Mouse (Mus musculus) heart, embryonic 13.5 days (tissue): ENCODE measurements around the gene Psd. TPM values are rescaled to one million over a fixed set of nuclear protein-coding genes. Genes with fewer than 3 reads are reported as not detected.
A peak's percentile ranks its signal among the peaks of the same experiment; 100 is the strongest.

ENCODE experiments used
- ATAC-seq: fragments of 200-750 bp; cut with Nextera tagmentation; 2 replicates; pipeline ENCODE4 v1.8.0; 2017; ENCODE audit warnings: moderate TSS enrichment; ENCODE audit not compliant: insufficient number of reproducible peaks, low FRiP score, low TSS enrichment; ENCODE audit errors: extremely low read depth
- H3K27ac ChIP-seq: fragments of 300-500 bp; sonication (generic); replicated peaks from 2 replicates; pipeline ENCODE4 v1.5.1; 2015; ENCODE audit warnings: moderate library complexity, mild to moderate bottlenecking, inconsistent platforms
- H3K27me3 ChIP-seq: fragments of 300-500 bp; sonication (generic); replicated peaks from 2 replicates; pipeline ENCODE4 v1.6.1; 2015; ENCODE audit warnings: mild to moderate bottlenecking, inconsistent platforms
- H3K36me3 ChIP-seq: fragments of 300-500 bp; sonication (generic); 2 replicates; pipeline ENCODE4 v1.6.1; 2015; ENCODE audit warnings: mild to moderate bottlenecking, inconsistent platforms
- H3K4me1 ChIP-seq: fragments of 300-500 bp; sonication (generic); 2 replicates; pipeline ENCODE4 v1.6.1; 2015; ENCODE audit warnings: inconsistent platforms
- H3K4me2 ChIP-seq: fragments of 300-500 bp; sonication (generic); 2 replicates; pipeline ENCODE4 v1.6.1; 2015; ENCODE audit warnings: inconsistent platforms, mild to moderate bottlenecking, moderate library complexity
- H3K4me3 ChIP-seq: fragments of 300-500 bp; sonication (generic); 2 replicates; pipeline ENCODE4 v1.5.1; 2015; ENCODE audit warnings: moderate library complexity, mild to moderate bottlenecking, inconsistent platforms
- H3K9ac ChIP-seq: fragments of 300-500 bp; sonication (generic); 2 replicates; pipeline ENCODE4 v1.6.1; 2015; ENCODE audit warnings: inconsistent platforms, mild to moderate bottlenecking, moderate library complexity
- H3K9me3 ChIP-seq: fragments of 300-500 bp; sonication (generic); 2 replicates; pipeline ENCODE4 v1.6.1; 2016; ENCODE audit warnings: inconsistent platforms
- WGBS: fragments of 180-500 bp; shearing (Covaris S2); methylation state at CpG from one replicate; pipeline ENCODE4 v1.1.7; 2015; ENCODE audit warnings: mixed read lengths; 5-methylcytosine and 5-hydroxymethylcytosine counted together
- polyA plus RNA-seq: library from polyadenylated mRNA; unstranded; fragments of >200 nt; fragmentation: Nextera tagmentation; extraction: Ambion mirVana; gene quantifications from 2 replicates; pipeline ENCODE4 v1.2.1, GENCODE M21; 2015

Gene Psd
- 4.3 and 5.6 TPM in 2 replicates for polyA plus RNA-seq

GRCm38 (mm10) chr19:46326756-46327305 is at the start of gene Psd:
Gene Psd (minus strand): TSS chr19:46327156.
- peak within 1 kb of the TSS; percentile 98 for H3K4me2 ChIP-seq
- under 1% methylated on average over 35 of the region's 35 CpGs for WGBS
- no peak for ATAC-seq
- H3K4me1 ChIP-seq, result peaks cover 28% of the 10 kb centered on the region
- H3K27me3 ChIP-seq, result peaks cover 57% of the 10 kb centered on the region
- peak within 1 kb of the TSS; percentile 84 for H3K9ac ChIP-seq
- H3K27ac ChIP-seq, result peak within 1 kb of the TSS; percentile 84
- peaks cover 18% of the 10 kb centered on the region for H3K36me3 ChIP-seq
- H3K4me3 ChIP-seq, result peak within 1 kb of the TSS; percentile 79
- H3K9me3 ChIP-seq, result no peaks in the 10 kb centered on the region

GRCm38 (mm10) chr19:46375891-46376290 is 48.9 kb upstream of the Psd start:
- Histone ChIP-seq H3K4me2 (no peak overlapping the region), H3K9me3 (no peaks in the 10 kb centered on the region), H3K4me1 (no peaks in the 10 kb centered on the region), H3K4me3 (no peak overlapping the region), H3K27me3 (no peaks in the 10 kb centered on the region), H3K36me3 (peaks cover 50% of the 10 kb centered on the region), H3K9ac (no peak overlapping the region), H3K27ac (no peak overlapping the region)
- ATAC-seq, result no peak
- WGBS, result 51% methylated on average over 4 of the region's 4 CpGs

- Histone ChIP-seq H3K4me2 (no peak overlapping the region), H3K4me1 (no peaks in the 10 kb centered on the region), H3K27ac (no peak overlapping the region), H3K36me3 (peaks cover 46% of the 10 kb centered on the region), H3K9ac (no peak overlapping the region), H3K4me3 (no peak overlapping the region), H3K27me3 (no peaks in the 10 kb centered on the region), H3K9me3 (no peaks in the 10 kb centered on the region)
- no peak for ATAC-seq
- 68% methylated on average over 5 of the region's 5 CpGs for whole genome bisulfite sequencing
Measured at GRCm38 (mm10) chr19:46375489-46375888, 48.5 kb upstream of the Psd start.

- no peak for ATAC-seq
- H3K9ac ChIP-seq, result no peak overlapping the region
- no peak overlapping the region for H3K27ac ChIP-seq
- H3K36me3 ChIP-seq, result peaks cover 37% of the 10 kb centered on the region
- no peak overlapping the region for H3K4me3 ChIP-seq
- no peaks in the 10 kb centered on the region for H3K4me1 ChIP-seq
- no peaks in the 10 kb centered on the region for H3K27me3 ChIP-seq
- H3K4me2 ChIP-seq, result no peak overlapping the region
- WGBS, result 48% methylated on average over 21 of the region's 21 CpGs
- no peaks in the 10 kb centered on the region for H3K9me3 ChIP-seq
Measured at GRCm38 (mm10) chr19:46374477-46375088, 47.6 kb upstream of the Psd start.

GRCm38 (mm10) chr19:46369204-46369603 is 42.2 kb upstream of the Psd start:
- Histone ChIP-seq H3K36me3 (no peaks in the 10 kb centered on the region), H3K4me2 (no peak overlapping the region), H3K4me3 (no peak overlapping the region), H3K4me1 (0 out of 2 replicates have a peak, but pooled peaks cover 2% of the 10 kb centered on the region), H3K9me3 (no peaks in the 10 kb centered on the region), H3K27me3 (no peaks in the 10 kb centered on the region), H3K27ac (no peak overlapping the region), H3K9ac (no peak overlapping the region)
- 7% methylated on average over 4 of the region's 4 CpGs for WGBS
- no peak for ATAC-seq

GRCm38 (mm10) chr19:46367798-46368590 is 41.0 kb upstream of the Psd start:
- ATAC-seq, result no peak
- Histone ChIP-seq H3K4me2 (no peak overlapping the region), H3K9me3 (no peaks in the 10 kb centered on the region), H3K9ac (no peak overlapping the region), H3K27me3 (no peaks in the 10 kb centered on the region), H3K4me1 (0 out of 2 replicates have a peak, but pooled peaks cover 2% of the 10 kb centered on the region), H3K4me3 (no peak overlapping the region), H3K27ac (no peak overlapping the region), H3K36me3 (no peaks in the 10 kb centered on the region)
- 76% methylated on average over 23 of the region's 23 CpGs for WGBS

- WGBS, result 74% methylated on average over 11 of the region's 11 CpGs
Measured at GRCm38 (mm10) chr19:46363294-46364009, 36.5 kb upstream of the Psd start.

GRCm38 (mm10) chr19:46362104-46362503 is 35.1 kb upstream of the Psd start:
- no peak overlapping the region for H3K9ac ChIP-seq
- ATAC-seq, result no peak
- no peaks in the 10 kb centered on the region for H3K9me3 ChIP-seq
- H3K4me2 ChIP-seq, result no peak overlapping the region
- no peak overlapping the region for H3K4me3 ChIP-seq
- H3K27ac ChIP-seq, result no peak overlapping the region
- peaks cover 17% of the 10 kb centered on the region for H3K27me3 ChIP-seq
- 79% methylated on average over 8 of the region's 8 CpGs for WGBS
- H3K4me1 ChIP-seq, result peaks cover 9% of the 10 kb centered on the region
- no peaks in the 10 kb centered on the region for H3K36me3 ChIP-seq

More at GRCm38 (mm10) chr19:46363294-46364009, 36.5 kb upstream of the Psd start:
- Histone ChIP-seq H3K27ac (no peak overlapping the region), H3K27me3 (peaks cover 3% of the 10 kb centered on the region), H3K4me2 (no peak overlapping the region), H3K4me3 (no peak overlapping the region), H3K36me3 (no peaks in the 10 kb centered on the region), H3K9ac (no peak overlapping the region), H3K4me1 (no peaks in the 10 kb centered on the region), H3K9me3 (no peaks in the 10 kb centered on the region)
- ATAC-seq, result no peak

GRCm38 (mm10) chr19:46358381-46358780 is 31.4 kb upstream of the Psd start:
- H3K4me3 ChIP-seq, result no peak overlapping the region
- H3K9me3 ChIP-seq, result no peaks in the 10 kb centered on the region
- H3K27me3 ChIP-seq, result peaks cover 24% of the 10 kb centered on the region
- peak overlapping the region; percentile 79; the same call in 1 of the 2 replicates for H3K4me2 ChIP-seq
- no peak for ATAC-seq
- no peak overlapping the region; the same call in 1 of the 2 replicates for H3K27ac ChIP-seq
- no peak overlapping the region for H3K9ac ChIP-seq
- peaks cover 18% of the 10 kb centered on the region for H3K4me1 ChIP-seq
- 57% methylated on average over 4 of the region's 4 CpGs for WGBS
- no peaks in the 10 kb centered on the region for H3K36me3 ChIP-seq

- no peaks in the 10 kb centered on the region for H3K9me3 ChIP-seq
- no peaks in the 10 kb centered on the region for H3K36me3 ChIP-seq
- peaks cover 29% of the 10 kb centered on the region for H3K27me3 ChIP-seq
- WGBS, result 16% methylated on average over 25 of the region's 25 CpGs
- H3K4me2 ChIP-seq, result peak overlapping the region; percentile 79
- peaks cover 18% of the 10 kb centered on the region for H3K4me1 ChIP-seq
- ATAC-seq, result no peak
- peak overlapping the region; percentile 64 for H3K4me3 ChIP-seq
- peak overlapping the region; percentile 77 for H3K9ac ChIP-seq
- H3K27ac ChIP-seq, result peak overlapping the region; percentile 29; the same call in 1 of the 2 replicates
Measured at GRCm38 (mm10) chr19:46357344-46358280, 30.7 kb upstream of the Psd start.
